Mouse (Mus musculus) MEL (cell line): Measurements from ENCODE around the gene Cotl1.

Experiments used
- CTCF ChIP-seq, 3 experiments: IDR thresholded peaks in 2 of 3; conservative IDR thresholded peaks in 1 of 3; 2 replicates each; pipeline ENCODE4 v1.5.1; 2011 to 2012; ENCODE audit warnings: low read length in 3 of 3, low read depth in 2 of 3, mild to moderate bottlenecking in 2 of 3, improper control_type of control experiment in 1 of 3, inconsistent platforms in 1 of 3, mixed read lengths in 1 of 3, moderate library complexity in 1 of 3; ENCODE audit not compliant: control insufficient read depth in 1 of 3, insufficient read depth in 1 of 3, poor library complexity in 1 of 3, severe bottlenecking in 1 of 3
- EP300 ChIP-seq, 2 experiments: IDR thresholded peaks; 2 replicates each; pipeline ENCODE4 v1.6.1; 2011; ENCODE audit warnings: improper control_type of control experiment in 2 of 2, low read length in 2 of 2, low read depth in 1 of 2, mild to moderate bottlenecking in 1 of 2
- GATA1 ChIP-seq: IDR thresholded peaks from 2 replicates; pipeline ENCODE4 v1.6.1; 2011; ENCODE audit warnings: low read depth, low read length, improper control_type of control experiment
- NELFE ChIP-seq: IDR thresholded peaks from 2 replicates; pipeline ENCODE4 v1.6.1; 2011; ENCODE audit warnings: low read depth, low read length, improper control_type of control experiment
- POLR2A ChIP-seq, 2 experiments: IDR thresholded peaks; 2 replicates each; pipeline ENCODE4 v1.6.1; 2011 to 2012; ENCODE audit warnings: low read length in 2 of 2, mild to moderate bottlenecking in 2 of 2, control low read depth in 1 of 2, improper control_type of control experiment in 1 of 2, low read depth in 1 of 2, moderate library complexity in 1 of 2; ENCODE audit not compliant: control insufficient read depth in 1 of 2, insufficient read depth in 1 of 2, poor library complexity in 1 of 2
- RAD21 ChIP-seq: IDR thresholded peaks from 2 replicates; pipeline ENCODE4 v1.6.1; 2011; ENCODE audit warnings: mild to moderate bottlenecking, low read depth, low read length, improper control_type of control experiment
- TBP ChIP-seq: IDR thresholded peaks from 2 replicates; pipeline ENCODE4 v1.8.0; 2011; ENCODE audit warnings: low read depth, low read length, improper control_type of control experiment
- USF2 ChIP-seq, 2 experiments: IDR thresholded peaks; 2 replicates each; pipeline ENCODE4 v1.6.1; 2011 to 2012; ENCODE audit warnings: improper control_type of control experiment in 2 of 2, low read length in 2 of 2, borderline replicate concordance in 1 of 2, inconsistent platforms in 1 of 2, low read depth in 1 of 2, mild to moderate bottlenecking in 1 of 2; ENCODE audit not compliant: insufficient read depth in 1 of 2

GRCm38 (mm10) chr8:119791804-119792704, 48.3 kb downstream of the Cotl1 start:
- TF ChIP-seq POLR2A (IDR thresholded peaks at IDR 0.05; ENCODE audit: control insufficient read depth in 1 of 2, insufficient read depth in 1 of 2, low read depth in 1 of 2, low read length in 2 of 2, poor library complexity in 1 of 2) (no peak), CTCF (IDR thresholded peaks at IDR 0.05 in 2 of 3, conservative IDR thresholded peaks at IDR 0.05 in 1 of 3; ENCODE audit: control insufficient read depth in 1 of 3, insufficient read depth in 1 of 3, low read depth in 2 of 3, low read length in 3 of 3, poor library complexity in 1 of 3, severe bottlenecking in 1 of 3) (no peak), RAD21 (no peak), TBP (no peak), GATA1 (no peak), USF2 (IDR thresholded peaks at IDR 0.05; ENCODE audit: borderline replicate concordance in 1 of 2, insufficient read depth in 1 of 2, low read depth in 1 of 2, low read length in 2 of 2) (no peak), NELFE (no peak), EP300 (IDR thresholded peaks at IDR 0.05; ENCODE audit: low read depth in 1 of 2, low read length in 2 of 2) (no peak)
